Mouse (Mus musculus): ENCODE results near the gene Pank1. TPM values are rescaled to one million over a fixed set of nuclear protein-coding genes. Genes with fewer than 3 reads are reported as not detected.

The Pank1 gene
- polyA plus RNA-seq, 1 experiment from 2014 or later = 8.8 TPM

DNA sequence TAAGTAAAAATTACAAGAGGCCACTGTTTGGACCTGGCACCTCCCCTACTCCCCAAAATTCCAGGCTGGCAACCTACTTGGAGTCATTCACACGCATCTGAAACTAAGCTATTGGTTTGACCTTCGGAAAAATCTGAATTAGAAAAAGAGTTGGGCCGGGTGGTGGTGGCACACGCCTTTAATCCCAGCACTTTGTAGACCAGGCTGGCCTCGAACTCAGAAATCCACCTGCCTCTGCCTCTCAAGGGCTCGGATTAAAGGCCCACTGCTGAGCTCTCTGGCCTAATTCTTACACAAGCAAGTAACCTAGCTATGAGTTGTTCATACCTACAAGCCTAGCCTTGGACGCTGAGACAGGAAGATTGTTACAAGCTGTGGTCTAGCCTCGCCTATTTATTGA, 33.9 kb downstream of the Pank1 start:
- Histone ChIP-seq H3K4me3 (no peak overlapping the region), H3K27ac (no peak overlapping the region), H3K27me3 (no peaks in the 10 kb centered on the region), H3K4me2 (no peak overlapping the region), H3K9me3 (no peaks in the 10 kb centered on the region), H3K9ac (no peak overlapping the region), H3K36me3 (peaks cover 4% of the 10 kb centered on the region; the same call in 1 of the 2 replicates), H3K4me1 (0 out of 2 replicates have a peak, but pooled peaks cover 17% of the 10 kb centered on the region)
- 90% methylated on average over 8 of the region's 8 CpGs for WGBS
- ATAC-seq (ENCODE audit: borderline replicate concordance, extremely low read depth, low FRiP score, low TSS enrichment) = no peak

DNA sequence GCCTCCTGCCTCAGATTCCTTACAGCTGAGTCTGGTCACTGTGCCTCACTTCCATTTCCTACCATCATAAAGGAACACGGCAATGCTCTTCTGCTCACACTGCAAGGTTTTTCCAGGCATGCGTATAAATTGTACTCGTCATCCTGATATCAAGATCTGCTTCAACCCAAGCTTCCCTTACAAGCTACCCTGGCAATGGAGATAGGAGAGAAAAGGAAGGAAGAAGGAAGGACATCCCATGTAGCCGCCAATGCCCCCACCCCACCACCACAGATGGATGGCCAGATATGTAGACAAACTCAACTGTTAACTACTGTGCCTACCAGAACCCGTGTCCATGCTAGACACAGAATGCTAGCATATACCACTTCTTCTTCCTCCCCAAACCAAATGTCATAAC, 34.5 kb downstream of the Pank1 start:
- Histone ChIP-seq H3K9ac (no peak overlapping the region), H3K9me3 (no peaks in the 10 kb centered on the region), H3K36me3 (peaks cover 4% of the 10 kb centered on the region; the same call in 1 of the 2 replicates), H3K27ac (no peak overlapping the region), H3K4me1 (0 out of 2 replicates have a peak, but pooled peaks cover 17% of the 10 kb centered on the region), H3K4me2 (no peak overlapping the region), H3K27me3 (no peaks in the 10 kb centered on the region), H3K4me3 (no peak overlapping the region)
- WGBS = 68% methylated on average over 5 of the region's 5 CpGs
- ATAC-seq (ENCODE audit: borderline replicate concordance, extremely low read depth, low FRiP score, low TSS enrichment) = no peak

DNA sequence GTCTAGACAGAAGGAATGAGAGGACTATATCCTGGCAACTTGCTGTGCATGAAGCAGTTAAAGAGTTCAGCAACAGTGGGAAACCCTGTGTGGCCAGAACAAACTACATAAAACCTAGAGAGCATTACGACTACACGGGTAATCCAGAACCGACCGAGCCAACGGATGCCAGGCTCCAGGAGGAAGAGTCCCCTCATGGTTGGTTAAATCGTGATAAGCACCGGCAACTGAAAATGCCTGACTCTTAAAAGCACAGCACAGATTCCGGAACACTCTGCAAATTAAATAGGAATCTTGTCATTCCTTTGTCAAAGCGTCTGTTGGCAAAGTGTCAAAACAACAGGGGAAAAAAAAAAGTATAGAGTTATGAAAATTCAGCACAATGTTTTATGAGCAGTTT, 35.2 kb downstream of the Pank1 start:
- Histone ChIP-seq H3K4me2 (no peak overlapping the region), H3K9ac (no peak overlapping the region), H3K4me1 (0 out of 2 replicates have a peak, but pooled peaks cover 17% of the 10 kb centered on the region), H3K27ac (no peak overlapping the region; the same call in 1 of the 2 replicates), H3K4me3 (no peak overlapping the region), H3K27me3 (no peaks in the 10 kb centered on the region), H3K36me3 (peaks cover 4% of the 10 kb centered on the region; the same call in 1 of the 2 replicates), H3K9me3 (no peaks in the 10 kb centered on the region)
- ATAC-seq (ENCODE audit: borderline replicate concordance, extremely low read depth, low FRiP score, low TSS enrichment) = no peak
- WGBS = 43% methylated on average over 9 of the region's 9 CpGs

DNA sequence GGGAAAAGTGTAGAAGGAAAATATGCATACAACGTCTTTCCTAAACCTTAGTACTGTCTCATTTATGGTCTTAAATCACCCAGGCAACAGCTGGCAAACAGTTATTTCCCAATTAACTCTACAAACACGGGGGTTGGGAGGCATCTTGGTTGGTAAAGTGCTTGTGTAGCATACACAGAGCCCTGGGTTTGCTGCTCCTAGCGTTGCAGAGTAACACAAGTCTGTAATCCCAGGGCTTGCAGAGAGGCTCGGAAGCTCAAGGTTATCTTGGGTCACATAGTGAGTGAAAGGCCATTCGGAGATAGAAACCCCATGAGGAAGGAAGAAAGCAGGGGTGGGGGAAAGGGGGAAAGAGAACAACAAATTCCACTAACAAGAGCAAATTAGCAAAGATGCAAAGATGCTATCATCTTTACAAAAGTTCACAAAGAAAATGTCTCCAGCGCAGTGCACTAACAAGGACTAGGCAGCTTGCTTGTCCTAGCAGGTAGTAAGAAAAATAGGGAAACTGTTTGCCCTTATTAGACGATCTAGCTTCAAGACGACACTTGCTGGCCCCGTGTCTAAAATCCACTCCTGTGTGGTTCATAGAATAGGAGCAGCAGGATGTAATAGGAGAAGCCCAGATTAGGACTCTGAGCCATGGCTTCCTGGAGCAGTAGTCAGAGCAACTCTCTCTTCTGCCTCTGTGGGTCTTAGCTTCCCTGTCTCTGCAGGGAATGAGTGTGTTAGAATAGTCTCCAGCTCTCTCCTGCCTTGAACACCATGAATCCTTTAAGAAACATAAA, 37.3 kb downstream of the Pank1 start:
- WGBS = 28% methylated on average over 9 of the region's 9 CpGs
- Histone ChIP-seq H3K4me1 (0 out of 2 replicates have a peak, but pooled peaks cover 17% of the 10 kb centered on the region), H3K9ac (no peak overlapping the region), H3K9me3 (no peaks in the 10 kb centered on the region), H3K27ac (no peak overlapping the region), H3K36me3 (peaks cover 4% of the 10 kb centered on the region), H3K4me2 (no peak overlapping the region), H3K27me3 (no peaks in the 10 kb centered on the region), H3K4me3 (no peak overlapping the region)
- ATAC-seq (ENCODE audit: borderline replicate concordance, extremely low read depth, low FRiP score, low TSS enrichment) = no peak

DNA sequence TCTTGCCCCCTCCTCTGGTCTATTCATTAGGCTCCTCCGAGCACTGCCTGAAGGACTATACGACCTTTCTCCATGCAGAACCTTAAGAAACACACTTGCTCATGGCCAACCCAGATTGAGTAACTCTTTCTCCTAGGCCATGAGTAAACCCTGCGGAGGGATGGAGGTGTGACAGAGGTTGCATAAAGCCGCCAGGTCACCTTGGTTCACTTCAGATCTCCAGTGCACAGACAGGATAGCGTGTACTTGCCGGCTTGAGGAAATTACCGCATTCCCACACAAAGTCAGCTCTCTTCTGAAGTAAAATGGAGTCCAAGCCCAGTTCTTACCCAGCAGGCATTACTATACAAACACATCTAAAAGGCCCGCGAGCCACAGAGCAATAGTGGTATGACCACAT, 40.6 kb downstream of the Pank1 start:
- H3K9me3 ChIP-seq = no peaks in the 10 kb centered on the region
- no peak overlapping the region for H3K9ac ChIP-seq
- no peaks in the 10 kb centered on the region for H3K27me3 ChIP-seq
- no peak overlapping the region for H3K27ac ChIP-seq
- 92% methylated on average over 9 of the region's 9 CpGs for WGBS
- H3K36me3 ChIP-seq = peaks cover 4% of the 10 kb centered on the region
- H3K4me2 ChIP-seq = no peak overlapping the region
- no peak for ATAC-seq (ENCODE audit: borderline replicate concordance, extremely low read depth, low FRiP score, low TSS enrichment)
- H3K4me1 ChIP-seq = no peaks in the 10 kb centered on the region
- no peak overlapping the region for H3K4me3 ChIP-seq

DNA sequence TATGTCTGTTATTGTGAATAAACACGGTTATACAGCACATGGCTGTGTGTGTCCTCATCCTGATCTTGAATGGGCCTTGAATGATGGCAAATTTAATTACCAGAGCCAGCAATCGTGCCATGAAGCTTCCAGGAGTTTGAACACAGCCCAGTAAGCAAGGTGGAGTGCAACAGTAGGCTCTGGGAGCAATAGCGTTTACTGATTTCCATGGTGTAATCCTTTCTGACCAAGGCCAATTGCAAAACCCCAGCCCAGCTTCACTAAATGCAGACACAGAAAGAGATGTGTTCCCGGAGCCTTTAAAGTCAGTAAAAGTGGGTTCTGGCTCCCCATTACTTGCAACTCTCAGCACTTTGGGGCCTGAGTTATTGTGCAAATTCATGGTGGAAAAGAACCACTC, 47.6 kb downstream of the Pank1 start:
- no peaks in the 10 kb centered on the region for H3K9me3 ChIP-seq
- H3K4me3 ChIP-seq = no peak overlapping the region
- H3K9ac ChIP-seq = no peak overlapping the region
- H3K4me2 ChIP-seq = no peak overlapping the region
- H3K27me3 ChIP-seq = no peaks in the 10 kb centered on the region
- H3K4me1 ChIP-seq = no peaks in the 10 kb centered on the region
- no peak overlapping the region for H3K27ac ChIP-seq
- WGBS = 90% methylated on average over 4 of the region's 4 CpGs
- peaks cover 2% of the 10 kb centered on the region; the same call in 1 of the 2 replicates for H3K36me3 ChIP-seq
- no peak for ATAC-seq (ENCODE audit: borderline replicate concordance, extremely low read depth, low FRiP score, low TSS enrichment)

DNA sequence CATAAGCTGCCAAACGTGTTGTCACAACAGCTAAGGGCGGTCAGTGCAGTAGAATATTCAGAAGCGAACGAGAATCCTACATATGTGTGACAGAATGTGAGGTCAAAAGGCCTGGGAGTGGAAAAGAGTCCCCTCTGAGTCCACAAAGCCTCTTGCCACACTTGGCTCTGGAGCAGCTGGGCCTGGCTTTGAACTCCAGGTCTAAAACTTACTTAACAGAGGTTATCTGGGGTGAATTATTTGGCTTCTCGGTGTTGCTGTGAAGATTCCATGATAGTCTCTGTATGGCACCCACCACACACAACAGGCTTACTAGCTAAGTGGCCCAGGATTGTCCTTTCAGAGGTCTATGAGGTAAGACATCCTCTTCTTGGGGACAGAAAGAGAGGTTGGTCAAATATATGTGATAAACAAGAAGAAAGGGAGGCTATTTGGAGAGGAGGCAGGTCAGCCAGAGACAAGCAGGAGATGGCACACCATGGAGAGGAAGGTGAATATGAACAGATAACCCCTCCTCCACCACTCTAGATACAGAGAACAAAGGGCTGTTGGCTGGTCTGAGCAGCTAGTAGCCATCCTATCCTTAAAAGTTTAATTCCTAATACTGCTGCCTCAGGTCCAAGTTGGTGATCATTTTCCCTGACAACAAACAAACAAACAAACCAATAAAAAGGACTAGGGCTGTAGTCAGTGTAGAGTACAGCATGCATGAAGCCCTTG, 51.2 kb downstream of the Pank1 start:
- no peak for ATAC-seq (ENCODE audit: borderline replicate concordance, extremely low read depth, low FRiP score, low TSS enrichment)
- H3K4me2 ChIP-seq = no peak overlapping the region
- H3K27ac ChIP-seq = no peak overlapping the region
- no peaks in the 10 kb centered on the region for H3K9me3 ChIP-seq
- no peaks in the 10 kb centered on the region for H3K27me3 ChIP-seq
- no peak overlapping the region for H3K4me3 ChIP-seq
- no peak overlapping the region for H3K9ac ChIP-seq
- peaks cover 2% of the 10 kb centered on the region; the same call in 1 of the 2 replicates for H3K36me3 ChIP-seq
- no peaks in the 10 kb centered on the region for H3K4me1 ChIP-seq
- WGBS = 81% methylated on average over 5 of the region's 5 CpGs

DNA sequence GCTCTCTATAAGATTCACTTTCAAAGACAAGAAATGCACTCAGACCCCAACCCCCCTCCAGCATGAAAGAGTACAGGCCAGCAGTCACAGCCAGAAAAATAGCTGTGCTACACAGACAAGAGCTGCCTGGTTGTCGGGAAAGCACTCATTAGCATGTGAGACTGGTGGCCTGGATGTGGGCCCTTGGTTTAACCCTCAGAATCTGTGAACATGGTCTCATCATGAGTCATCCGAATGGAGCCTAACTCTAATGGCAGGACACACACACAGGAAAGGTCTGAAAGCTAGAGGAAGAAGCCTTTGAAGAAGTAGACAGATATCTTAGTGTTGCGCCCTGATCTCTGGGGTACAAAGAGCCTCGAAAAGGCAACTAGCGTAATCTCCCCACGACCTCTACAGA, 51.8 kb downstream of the Pank1 start:
- Histone ChIP-seq H3K27ac (no peak overlapping the region), H3K9ac (no peak overlapping the region), H3K27me3 (no peaks in the 10 kb centered on the region), H3K4me3 (no peak overlapping the region), H3K4me1 (no peaks in the 10 kb centered on the region), H3K9me3 (no peaks in the 10 kb centered on the region), H3K4me2 (no peak overlapping the region), H3K36me3 (peaks cover 2% of the 10 kb centered on the region; the same call in 1 of the 2 replicates)
- 85% methylated on average over 6 of the region's 6 CpGs for WGBS
- no peak for ATAC-seq (ENCODE audit: borderline replicate concordance, extremely low read depth, low FRiP score, low TSS enrichment)

DNA sequence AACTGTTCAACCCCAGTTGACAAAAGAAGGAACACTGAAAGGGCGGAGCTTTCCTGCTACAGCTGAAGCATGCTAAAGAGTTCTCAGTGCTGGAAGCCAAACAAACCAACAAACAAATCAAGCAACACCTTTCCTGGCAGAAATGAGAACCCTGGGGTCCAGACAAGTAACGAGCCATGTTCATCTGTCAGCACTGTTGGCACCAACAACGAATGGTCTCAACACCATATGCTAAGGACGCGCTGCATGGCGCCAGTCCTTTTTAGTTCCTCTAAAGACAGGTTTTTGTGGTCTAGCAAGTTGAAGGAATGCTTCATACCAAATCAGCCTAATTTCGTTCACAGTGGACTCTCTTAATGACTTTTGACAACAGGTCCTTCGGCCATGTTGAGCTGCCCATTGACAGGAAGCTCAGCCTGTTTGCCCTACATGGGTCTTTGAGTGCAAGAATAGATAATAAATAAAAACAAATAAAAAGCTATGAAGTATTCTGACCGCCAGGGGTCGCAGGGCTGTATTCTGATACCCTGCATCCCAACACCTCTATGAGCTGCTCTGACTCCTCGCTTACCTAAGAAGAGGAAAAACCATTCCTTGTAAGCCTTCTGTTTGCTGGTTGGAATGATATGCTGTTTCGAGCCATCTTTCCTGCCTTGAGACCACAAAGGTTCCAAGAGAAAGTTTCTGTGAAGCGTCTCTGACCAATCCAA, 53.2 kb downstream of the Pank1 start:
- Histone ChIP-seq H3K36me3 (peaks cover 2% of the 10 kb centered on the region; the same call in 1 of the 2 replicates), H3K9me3 (no peaks in the 10 kb centered on the region), H3K4me3 (no peak overlapping the region), H3K4me1 (no peaks in the 10 kb centered on the region), H3K4me2 (no peak overlapping the region), H3K9ac (no peak overlapping the region), H3K27me3 (no peaks in the 10 kb centered on the region), H3K27ac (no peak overlapping the region)
- ATAC-seq (ENCODE audit: borderline replicate concordance, extremely low read depth, low FRiP score, low TSS enrichment) = no peak
- 69% methylated on average over 13 of the region's 13 CpGs for WGBS

DNA sequence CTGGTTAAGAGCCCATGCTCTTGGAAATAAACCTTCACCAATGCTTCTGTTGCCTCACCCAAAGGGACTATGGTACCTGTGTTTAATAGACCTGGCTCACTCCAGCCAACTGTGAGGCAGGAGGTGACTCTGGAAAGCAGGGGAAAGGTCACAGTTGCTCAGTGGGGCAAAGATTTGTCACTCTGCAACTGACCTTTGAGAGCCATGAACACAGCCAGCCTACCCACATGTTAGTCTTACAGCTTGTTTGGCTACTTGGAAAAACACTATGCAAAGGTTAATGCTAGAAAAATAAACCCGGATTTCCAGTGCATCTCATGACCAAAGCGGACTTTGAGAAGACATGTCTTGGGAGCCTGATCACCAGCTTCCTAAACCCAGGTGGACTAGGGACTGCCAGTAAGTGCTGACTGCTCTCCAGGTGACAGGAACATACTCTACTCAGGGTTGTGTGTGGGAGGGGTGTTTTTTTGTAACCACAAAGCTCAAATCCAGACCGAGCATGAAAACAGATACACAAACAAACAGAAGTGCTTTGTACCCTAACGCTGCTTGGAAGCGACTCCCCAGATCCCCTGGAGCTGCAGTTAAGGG, 59.6 kb downstream of the Pank1 start:
- Histone ChIP-seq H3K4me2 (no peak overlapping the region), H3K4me3 (no peak overlapping the region), H3K4me1 (no peaks in the 10 kb centered on the region), H3K9me3 (no peaks in the 10 kb centered on the region), H3K36me3 (0 out of 2 replicates have a peak, but pooled peaks cover 5% of the 10 kb centered on the region), H3K27ac (no peak overlapping the region), H3K27me3 (no peaks in the 10 kb centered on the region), H3K9ac (no peak overlapping the region)
- WGBS = 76% methylated on average over 5 of the region's 5 CpGs
- no peak for ATAC-seq (ENCODE audit: borderline replicate concordance, extremely low read depth, low FRiP score, low TSS enrichment)

DNA sequence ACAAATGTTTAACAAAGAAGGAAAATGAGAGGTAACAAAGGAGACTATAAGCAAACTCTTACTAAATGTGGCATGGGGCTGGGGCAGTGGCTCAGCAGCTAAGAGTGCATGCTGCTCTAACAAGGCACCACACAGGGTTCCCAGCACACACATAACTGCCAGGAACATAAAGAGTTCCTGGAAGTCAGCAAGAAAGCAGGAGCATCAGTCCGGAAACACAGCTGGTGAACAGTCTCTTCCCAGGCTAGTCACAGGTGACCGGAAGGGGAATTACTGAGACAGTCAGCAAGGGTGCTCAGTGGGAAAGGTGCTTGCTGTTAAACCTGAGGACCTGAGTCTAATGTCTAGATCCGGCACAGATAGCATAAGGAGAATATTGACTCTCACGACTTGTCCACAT, 63.9 kb downstream of the Pank1 start:
- ATAC-seq (ENCODE audit: borderline replicate concordance, extremely low read depth, low FRiP score, low TSS enrichment) = no peak

More for the DNA sequence above, 63.9 kb downstream of the Pank1 start:
- no peaks in the 10 kb centered on the region for H3K27me3 ChIP-seq
- no peaks in the 10 kb centered on the region for H3K4me1 ChIP-seq
- WGBS = 79% methylated on average over 4 of the region's 4 CpGs
- no peak overlapping the region for H3K4me2 ChIP-seq
- 0 out of 2 replicates have a peak, but pooled peaks cover 5% of the 10 kb centered on the region for H3K36me3 ChIP-seq
- H3K9me3 ChIP-seq = no peaks in the 10 kb centered on the region
- no peak overlapping the region for H3K27ac ChIP-seq
- no peak overlapping the region for H3K4me3 ChIP-seq
- H3K9ac ChIP-seq = no peak overlapping the region
